Mouse (Mus musculus) megakaryocyte, embryonic 14.5 days (primary cell): ENCODE measurements around the gene Vwa3a. TPM values are rescaled to one million over a fixed set of nuclear protein-coding genes. Genes with fewer than 3 reads are reported as not detected.

Experiments
- H3K27me3 ChIP-seq: replicated peaks from 2 replicates; pipeline ENCODE3; 2012; ENCODE audit warnings: inconsistent platforms
- H3K36me3 ChIP-seq: replicated peaks from 2 replicates; pipeline ENCODE3; 2012; ENCODE audit warnings: low read length, inconsistent platforms, mixed read lengths
- H3K4me1 ChIP-seq: 2 replicates; pipeline ENCODE4 v1.6.1; 2012; ENCODE audit warnings: inconsistent platforms
- H3K4me3 ChIP-seq: replicated peaks from 2 replicates; pipeline ENCODE3; 2012; ENCODE audit warnings: moderate library complexity, mild to moderate bottlenecking, inconsistent platforms
- H3K9me3 ChIP-seq: 2 replicates; pipeline ENCODE4 v1.6.1; 2012; ENCODE audit warnings: inconsistent platforms
- FLI1 ChIP-seq: IDR thresholded peaks from 2 replicates; pipeline ENCODE4 v1.6.1; 2012; ENCODE audit warnings: low read length, inconsistent platforms, mixed read lengths
- GATA1 ChIP-seq: IDR thresholded peaks from 3 replicates; pipeline ENCODE4 v1.6.1; 2012; ENCODE audit warnings: mixed read lengths, low read length, inconsistent platforms, borderline replicate concordance
- polyA plus RNA-seq: library from polyadenylated mRNA; stranded (reverse); fragments of >175 nt; gene quantifications from 2 replicates; pipeline ENCODE4 v1.2.3, GENCODE M21; 2012; ENCODE audit warnings: low replicate concordance; ENCODE audit not compliant: insufficient read depth

Gene Vwa3a
- polyA plus RNA-seq, 1 experiment: not detected

- peak overlapping the region; percentile 91 for H3K4me3 ChIP-seq
- no peaks in the 10 kb centered on the region for H3K36me3 ChIP-seq
- H3K4me1 ChIP-seq: peaks cover 57% of the 10 kb centered on the region
- no peaks in the 10 kb centered on the region for H3K27me3 ChIP-seq
- no peaks in the 10 kb centered on the region for H3K9me3 ChIP-seq
- no peak for TF ChIP-seq GATA1
Observed at GRCm38 (mm10) chr7:120834426-120834825, 95.3 kb downstream of the Vwa3a start.

- no peaks in the 10 kb centered on the region for H3K36me3 ChIP-seq
- peaks cover 52% of the 10 kb centered on the region for H3K4me1 ChIP-seq
- no peak for TF ChIP-seq GATA1
- H3K9me3 ChIP-seq: no peaks in the 10 kb centered on the region
- H3K4me3 ChIP-seq: peak overlapping the region; percentile 91
- H3K27me3 ChIP-seq: no peaks in the 10 kb centered on the region
Observed at GRCm38 (mm10) chr7:120834863-120835372, 95.8 kb downstream of the Vwa3a start.

GRCm38 (mm10) chr7:120835449-120836359, 96.6 kb downstream of the Vwa3a start:
- Histone ChIP-seq H3K4me1 (peaks cover 45% of the 10 kb centered on the region), H3K27me3 (no peaks in the 10 kb centered on the region)
- TF ChIP-seq GATA1 (no peak), FLI1 (no peak)

GRCm38 (mm10) chr7:120836361-120836760, 97.2 kb downstream of the Vwa3a start:
- no peaks in the 10 kb centered on the region for H3K9me3 ChIP-seq
- H3K27me3 ChIP-seq: no peaks in the 10 kb centered on the region
- no peak for TF ChIP-seq GATA1
- no peak for TF ChIP-seq FLI1
- peak overlapping the region; percentile 91 for H3K4me3 ChIP-seq
- no peaks in the 10 kb centered on the region for H3K36me3 ChIP-seq
- H3K4me1 ChIP-seq: peaks cover 38% of the 10 kb centered on the region

More at GRCm38 (mm10) chr7:120835449-120836359, 96.6 kb downstream of the Vwa3a start:
- Histone ChIP-seq H3K36me3 (no peaks in the 10 kb centered on the region), H3K4me3 (peak overlapping the region; percentile 91), H3K9me3 (no peaks in the 10 kb centered on the region)

GRCm38 (mm10) chr7:120838436-120839160, 99.5 kb downstream of the Vwa3a start:
- TF ChIP-seq GATA1 (no peak), FLI1 (no peak)
- no peaks in the 10 kb centered on the region for H3K9me3 ChIP-seq
- H3K4me3 ChIP-seq: no peak overlapping the region
- peaks cover 32% of the 10 kb centered on the region for H3K4me1 ChIP-seq
- no peaks in the 10 kb centered on the region for H3K36me3 ChIP-seq
- no peaks in the 10 kb centered on the region for H3K27me3 ChIP-seq

- Histone ChIP-seq H3K9me3 (no peaks in the 10 kb centered on the region), H3K4me1 (peaks cover 36% of the 10 kb centered on the region)
- no peak for TF ChIP-seq GATA1
- no peak for TF ChIP-seq FLI1
Observed at GRCm38 (mm10) chr7:120839786-120840185, 100.7 kb downstream of the Vwa3a start.

GRCm38 (mm10) chr7:120842345-120843036, 103.4 kb downstream of the Vwa3a start, which contains the start of gene Eef2k:
Gene Eef2k (plus strand): TSS chr7:120842831.
- peaks cover 20% of the 10 kb centered on the region for H3K36me3 ChIP-seq
- TF ChIP-seq GATA1: no peak
- TF ChIP-seq FLI1: no peak
- no peaks in the 10 kb centered on the region for H3K9me3 ChIP-seq
- H3K4me3 ChIP-seq: peak within 1 kb of the TSS; percentile 97
- no peaks in the 10 kb centered on the region for H3K27me3 ChIP-seq
- peaks cover 53% of the 10 kb centered on the region for H3K4me1 ChIP-seq

More at GRCm38 (mm10) chr7:120839786-120840185, 100.7 kb downstream of the Vwa3a start:
- Histone ChIP-seq H3K4me3 (no peak overlapping the region), H3K27me3 (no peaks in the 10 kb centered on the region), H3K36me3 (no peaks in the 10 kb centered on the region)

- Histone ChIP-seq H3K4me3 (peak overlapping the region; percentile 97), H3K4me1 (peaks cover 56% of the 10 kb centered on the region), H3K27me3 (no peaks in the 10 kb centered on the region), H3K9me3 (no peaks in the 10 kb centered on the region), H3K36me3 (peaks cover 26% of the 10 kb centered on the region)
- no peak for TF ChIP-seq GATA1
- no peak for TF ChIP-seq FLI1
Observed at GRCm38 (mm10) chr7:120843037-120843621, 104.0 kb downstream of the Vwa3a start.

GRCm38 (mm10) chr7:120843852-120844435, 104.8 kb downstream of the Vwa3a start:
- Histone ChIP-seq H3K4me3 (peak overlapping the region; percentile 97), H3K4me1 (peaks cover 60% of the 10 kb centered on the region), H3K27me3 (no peaks in the 10 kb centered on the region), H3K9me3 (no peaks in the 10 kb centered on the region), H3K36me3 (peaks cover 34% of the 10 kb centered on the region)
- no peak for TF ChIP-seq FLI1
- no peak for TF ChIP-seq GATA1
